Mouse (Mus musculus) kidney, postnatal 0 days (tissue): ENCODE measurements around the gene Nup153. TPM values are rescaled to one million over a fixed set of nuclear protein-coding genes. Genes with fewer than 3 reads are reported as not detected.
A peak's percentile ranks its signal among the peaks of the same experiment; 100 is the strongest.

Experiments used
- ATAC-seq: fragments of 200-750 bp; cut with Nextera tagmentation; replicated peaks from 2 replicates; pipeline ENCODE4 v1.8.0; 2017; ENCODE audit warnings: low read depth, moderate number of reproducible peaks, moderate TSS enrichment, moderate library complexity; ENCODE audit not compliant: low FRiP score
- DNase-seq: peaks from one replicate; pipeline ENCODE4 v3.0.0-alpha.2; 2016; ENCODE audit warnings: low spot score
- H3K27ac ChIP-seq: fragments of 300-500 bp; sonication (generic); 2 replicates; pipeline ENCODE4 v1.5.1; 2014; ENCODE audit warnings: mild to moderate bottlenecking
- H3K27me3 ChIP-seq: fragments of 300-500 bp; sonication (generic); 2 replicates; pipeline ENCODE4 v1.6.1; 2014; ENCODE audit warnings: low read length, mixed read lengths; ENCODE audit not compliant: insufficient read depth
- H3K36me3 ChIP-seq: fragments of 300-500 bp; sonication (generic); 2 replicates; pipeline ENCODE4 v1.6.1; 2014; ENCODE audit warnings: low read length, mixed read lengths; ENCODE audit not compliant: insufficient read depth
- H3K4me1 ChIP-seq: fragments of 300-500 bp; sonication (generic); replicated peaks from 2 replicates; pipeline ENCODE4 v1.6.1; 2014; ENCODE audit warnings: antibody characterized with exemption, low read length, mixed read lengths; ENCODE audit not compliant: insufficient read depth
- H3K4me2 ChIP-seq: fragments of 300-500 bp; sonication (generic); 2 replicates; pipeline ENCODE4 v1.6.1; 2014; ENCODE audit warnings: mild to moderate bottlenecking, low read length, moderate library complexity, mixed read lengths
- H3K4me3 ChIP-seq: fragments of 300-500 bp; sonication (generic); replicated peaks from 2 replicates; pipeline ENCODE4 v1.5.1; 2014; ENCODE audit warnings: low read depth, low read length
- H3K9ac ChIP-seq: fragments of 300-500 bp; sonication (generic); 2 replicates; pipeline ENCODE4 v1.6.1; 2014; ENCODE audit warnings: low read depth, low read length
- H3K9me3 ChIP-seq: fragments of 300-500 bp; sonication (generic); replicated peaks from 2 replicates; pipeline ENCODE4 v1.6.1; 2016; ENCODE audit warnings: low read length, inconsistent platforms, mixed read lengths
- CTCF ChIP-seq: IDR thresholded peaks from 2 replicates; pipeline ENCODE4 v1.5.1; 2016; ENCODE audit warnings: antibody characterized with exemption, low read depth, mild to moderate bottlenecking, moderate library complexity
- WGBS: fragments of 180-500 bp; shearing (Covaris S2); extraction: QIAGEN DNeasy Blood & Tissue Kit; methylation state at CpG from one replicate; pipeline ENCODE4 v1.1.7; 2014; 5-methylcytosine and 5-hydroxymethylcytosine counted together
- polyA plus RNA-seq: library from polyadenylated mRNA; unstranded; fragments of >200 nt; fragmentation: Nextera tagmentation; extraction: Ambion mirVana; gene quantifications from 2 replicates; pipeline ENCODE4 v1.2.1, GENCODE M21; 2015

The Nup153 gene
- polyA plus RNA-seq, 1 experiment from 2014 or later: 17.7 TPM

GRCm38 (mm10) chr13:46763210-46763609, 35.5 kb upstream of the Nup153 start:
- H3K36me3 ChIP-seq: peaks cover 21% of the 10 kb centered on the region; the same call in 1 of the 2 replicates
- WGBS: 90% methylated on average over 9 of the region's 9 CpGs
- DNase-seq (no peak), ATAC-seq (no peak)
- H3K4me2 ChIP-seq: no peak overlapping the region
- no peak for TF ChIP-seq CTCF
- no peak overlapping the region for H3K4me3 ChIP-seq
- no peak overlapping the region for H3K9ac ChIP-seq
- H3K27ac ChIP-seq: no peak overlapping the region
- H3K9me3 ChIP-seq: no peaks in the 10 kb centered on the region
- H3K4me1 ChIP-seq: no peaks in the 10 kb centered on the region
- H3K27me3 ChIP-seq: no peaks in the 10 kb centered on the region

GRCm38 (mm10) chr13:46760921-46761320, 33.2 kb upstream of the Nup153 start:
- ATAC-seq (no peak), DNase-seq (peak; percentile 27)
- no peak overlapping the region for H3K4me3 ChIP-seq
- H3K9ac ChIP-seq: no peak overlapping the region
- no peak overlapping the region for H3K27ac ChIP-seq
- H3K9me3 ChIP-seq: no peaks in the 10 kb centered on the region
- peaks cover 11% of the 10 kb centered on the region; the same call in 1 of the 2 replicates for H3K36me3 ChIP-seq
- H3K27me3 ChIP-seq: no peaks in the 10 kb centered on the region
- H3K4me2 ChIP-seq: no peak overlapping the region
- no peaks in the 10 kb centered on the region for H3K4me1 ChIP-seq
- TF ChIP-seq CTCF: no peak
- WGBS: 45% methylated on average over 6 of the region's 6 CpGs

DNA sequence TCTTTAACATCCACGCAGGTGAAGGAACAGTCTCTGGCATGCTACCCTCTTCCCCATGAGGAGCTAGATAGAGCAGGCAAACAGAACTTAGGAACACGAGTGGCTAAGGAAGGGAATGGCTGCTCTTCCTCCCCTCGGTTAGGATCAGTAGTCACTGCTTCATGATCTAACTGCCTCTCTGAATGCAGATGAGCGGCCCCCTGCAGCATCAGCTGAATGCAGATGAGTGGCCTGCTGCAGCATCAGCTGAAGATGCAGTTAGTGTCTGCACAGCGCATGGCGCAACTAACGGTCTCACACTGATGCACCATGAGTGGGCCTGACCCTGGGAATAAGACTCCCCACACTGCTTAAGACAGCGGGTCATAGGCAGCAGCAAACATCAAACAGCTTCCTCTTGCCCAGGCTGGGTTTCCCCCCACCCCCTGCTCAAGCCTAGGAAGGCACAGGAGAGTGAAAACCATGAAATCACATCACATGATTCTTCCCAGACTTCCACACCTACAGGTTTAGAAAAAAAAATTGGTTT, 31.6 kb upstream of the Nup153 start:
- TF ChIP-seq CTCF: no peak
- H3K4me3 ChIP-seq: no peak overlapping the region
- DNase-seq (no peak), ATAC-seq (no peak)
- no peaks in the 10 kb centered on the region for H3K4me1 ChIP-seq
- no peak overlapping the region for H3K27ac ChIP-seq
- no peak overlapping the region for H3K9ac ChIP-seq
- 88% methylated on average over 8 of the region's 8 CpGs for WGBS
- H3K4me2 ChIP-seq: no peak overlapping the region
- no peaks in the 10 kb centered on the region for H3K9me3 ChIP-seq
- H3K36me3 ChIP-seq: peaks cover 11% of the 10 kb centered on the region; the same call in 1 of the 2 replicates
- H3K27me3 ChIP-seq: no peaks in the 10 kb centered on the region

GRCm38 (mm10) chr13:46758627-46759026, 30.9 kb upstream of the Nup153 start:
- Histone ChIP-seq H3K9me3 (no peaks in the 10 kb centered on the region), H3K9ac (no peak overlapping the region), H3K4me2 (no peak overlapping the region), H3K36me3 (peaks cover 11% of the 10 kb centered on the region; the same call in 1 of the 2 replicates), H3K4me3 (no peak overlapping the region), H3K4me1 (no peaks in the 10 kb centered on the region), H3K27me3 (no peaks in the 10 kb centered on the region), H3K27ac (no peak overlapping the region)
- 96% methylated on average over 13 of the region's 13 CpGs for WGBS
- TF ChIP-seq CTCF: no peak
- ATAC-seq (no peak), DNase-seq (no peak)

DNA sequence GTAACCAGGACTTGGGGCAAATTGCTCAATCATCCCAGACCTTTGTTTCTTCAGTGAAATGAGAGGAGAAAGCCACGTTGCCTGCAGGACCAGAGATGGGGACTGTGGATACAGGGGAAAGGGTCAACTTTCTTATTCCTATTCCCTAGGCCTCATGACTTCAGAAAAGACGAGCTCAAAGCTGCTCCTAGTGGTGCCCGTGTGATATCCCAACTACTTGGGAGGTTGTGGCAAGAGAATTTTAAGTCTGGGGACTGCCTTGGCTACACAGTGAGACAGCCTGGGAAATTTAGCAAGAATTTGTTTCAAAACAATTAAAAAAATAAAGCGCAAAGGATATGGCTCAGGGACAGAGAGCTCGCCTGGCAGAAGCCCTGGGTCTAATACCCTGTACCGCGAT, 30.2 kb upstream of the Nup153 start:
- no peaks in the 10 kb centered on the region for H3K4me1 ChIP-seq
- H3K9me3 ChIP-seq: no peaks in the 10 kb centered on the region
- H3K9ac ChIP-seq: no peak overlapping the region
- H3K27me3 ChIP-seq: no peaks in the 10 kb centered on the region
- no peak overlapping the region for H3K27ac ChIP-seq
- no peak overlapping the region for H3K4me3 ChIP-seq
- 94% methylated on average over 7 of the region's 7 CpGs for WGBS
- peaks cover 10% of the 10 kb centered on the region; the same call in 1 of the 2 replicates for H3K36me3 ChIP-seq
- no peak for ATAC-seq
- H3K4me2 ChIP-seq: no peak overlapping the region
- no peak for DNase-seq
- TF ChIP-seq CTCF: no peak

- H3K9ac ChIP-seq: no peak overlapping the region
- 73% methylated on average over 5 of the region's 5 CpGs for WGBS
- no peak overlapping the region for H3K4me3 ChIP-seq
- no peak overlapping the region for H3K4me2 ChIP-seq
- no peaks in the 10 kb centered on the region for H3K27me3 ChIP-seq
- ATAC-seq (no peak), DNase-seq (no peak)
- H3K36me3 ChIP-seq: 0 out of 2 replicates have a peak, but pooled peaks cover 11% of the 10 kb centered on the region
- H3K9me3 ChIP-seq: no peaks in the 10 kb centered on the region
- no peak for TF ChIP-seq CTCF
- no peaks in the 10 kb centered on the region for H3K4me1 ChIP-seq
- no peak overlapping the region for H3K27ac ChIP-seq
Measured at GRCm38 (mm10) chr13:46753294-46753693, 25.6 kb upstream of the Nup153 start.
